Mouse (Mus musculus) bone marrow, adult 2 months (tissue): ENCODE measurements around the gene Lrrc74a.

ENCODE experiments used
- CTCF ChIP-seq: fragments of 200-500 bp; IDR thresholded peaks from 2 replicates; pipeline ENCODE4 v1.5.1; 2011; ENCODE audit warnings: low read length, control low read depth; ENCODE audit not compliant: control insufficient read depth, insufficient read depth
- POLR2A ChIP-seq: fragments of 200-500 bp; IDR thresholded peaks from 2 replicates; pipeline ENCODE4 v1.6.1; 2011; ENCODE audit warnings: low read depth, mild to moderate bottlenecking, control low read depth, low read length, borderline replicate concordance; ENCODE audit not compliant: control insufficient read depth

GRCm38 (mm10) chr12:86796351-86796750 is 62.2 kb downstream of the Lrrc74a start:
- TF ChIP-seq CTCF (no peak), POLR2A (no peak)
